Mouse (Mus musculus): Measurements from ENCODE around the gene Gmcl1.

Gmcl1 gene

DNA sequence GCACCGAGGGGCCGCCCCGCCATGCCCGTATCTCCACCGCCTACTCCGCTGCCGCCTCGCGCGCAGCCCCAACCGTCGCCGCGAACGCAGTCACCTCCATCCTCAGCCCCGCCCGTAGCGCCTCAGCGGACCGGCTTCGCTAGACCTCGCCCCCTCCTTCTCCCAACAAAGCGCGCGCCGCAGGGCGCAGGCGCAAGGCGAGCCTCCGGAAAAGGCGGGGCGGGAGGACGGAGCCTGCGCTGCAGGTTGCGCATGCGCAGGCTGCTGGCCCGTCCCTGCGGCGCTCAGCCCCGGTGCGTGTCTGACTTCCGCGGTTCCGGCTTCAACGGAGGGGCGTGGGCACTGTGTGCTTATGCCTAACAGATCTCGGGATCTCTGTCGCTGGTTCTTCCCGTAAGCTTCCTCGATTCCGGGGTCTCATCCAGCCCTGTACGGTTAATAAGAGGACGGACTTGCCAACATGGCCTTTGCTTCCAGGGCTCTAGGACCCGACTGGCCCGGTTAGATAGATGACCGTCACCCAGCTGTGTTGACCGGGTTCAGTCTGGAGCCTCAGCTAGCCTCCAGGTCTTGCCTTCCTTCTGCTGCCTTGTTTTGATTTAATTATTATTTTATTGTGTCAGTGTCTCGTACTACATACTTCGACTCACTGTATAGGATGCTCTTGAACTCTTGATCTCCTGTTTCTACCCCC lies at the start of gene Gmcl1:
Gmcl1 (minus strand) TSS at position 201 of the 694 bp plus-strand sequence.
- peak; percentile 95 to 96 for DNase-seq (ENCODE audit: inconsistent age in 2 of 2, low spot score in 1 of 2)

DNA sequence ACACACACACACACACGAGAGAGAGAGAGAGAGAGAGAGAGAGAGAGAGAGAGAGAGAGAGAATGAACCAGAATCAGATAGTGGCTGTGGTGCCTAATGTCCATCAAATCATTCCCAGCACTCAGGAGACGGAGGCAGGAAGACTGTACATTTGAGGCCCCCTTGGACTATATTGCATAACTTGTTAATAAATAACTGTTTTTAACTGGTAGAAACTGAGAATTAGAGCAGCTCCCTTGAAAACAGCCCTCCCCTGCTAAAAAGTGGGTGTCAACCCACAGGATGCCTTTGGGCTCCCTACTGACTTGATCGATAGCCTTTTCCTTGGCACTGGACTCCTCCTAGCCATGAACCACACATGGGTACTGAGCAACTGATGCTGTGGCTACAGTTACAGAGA lies 49.2 kb upstream of the Gmcl1 start:
- DNase-seq (ENCODE audit: inconsistent age in 2 of 2, low spot score in 1 of 2) = no peak

DNA sequence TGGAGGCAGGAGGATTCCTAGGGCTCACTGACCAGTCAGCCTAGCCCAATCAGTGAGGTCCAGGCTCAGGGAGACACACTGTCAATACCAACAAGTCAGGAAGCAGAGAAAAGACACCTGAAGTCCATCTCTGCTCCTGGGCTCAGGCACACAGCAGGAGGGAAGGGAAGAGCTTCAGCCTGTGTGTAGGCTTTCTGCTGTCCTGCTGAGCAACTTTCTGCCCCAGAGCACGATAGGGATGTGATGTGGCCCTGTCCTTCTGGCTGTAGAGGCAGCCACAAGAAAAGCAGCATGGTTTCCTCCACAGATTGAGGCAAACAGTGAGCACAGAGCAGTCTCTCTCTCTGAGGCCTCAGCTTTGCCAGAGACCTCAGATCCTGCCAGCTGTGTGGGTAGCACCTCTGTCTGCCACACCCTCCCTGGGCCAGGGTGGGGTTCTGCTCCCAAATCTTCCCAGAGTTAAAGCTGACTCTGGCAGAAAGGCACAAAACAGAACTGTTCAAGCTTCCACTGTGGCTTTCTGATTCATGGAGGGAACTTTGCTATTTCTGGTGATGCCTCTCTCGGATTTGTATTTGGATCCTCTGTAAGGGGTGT lies 48.3 kb upstream of the Gmcl1 start:
- no peak for DNase-seq (ENCODE audit: inconsistent age in 2 of 2, low spot score in 1 of 2)

DNA sequence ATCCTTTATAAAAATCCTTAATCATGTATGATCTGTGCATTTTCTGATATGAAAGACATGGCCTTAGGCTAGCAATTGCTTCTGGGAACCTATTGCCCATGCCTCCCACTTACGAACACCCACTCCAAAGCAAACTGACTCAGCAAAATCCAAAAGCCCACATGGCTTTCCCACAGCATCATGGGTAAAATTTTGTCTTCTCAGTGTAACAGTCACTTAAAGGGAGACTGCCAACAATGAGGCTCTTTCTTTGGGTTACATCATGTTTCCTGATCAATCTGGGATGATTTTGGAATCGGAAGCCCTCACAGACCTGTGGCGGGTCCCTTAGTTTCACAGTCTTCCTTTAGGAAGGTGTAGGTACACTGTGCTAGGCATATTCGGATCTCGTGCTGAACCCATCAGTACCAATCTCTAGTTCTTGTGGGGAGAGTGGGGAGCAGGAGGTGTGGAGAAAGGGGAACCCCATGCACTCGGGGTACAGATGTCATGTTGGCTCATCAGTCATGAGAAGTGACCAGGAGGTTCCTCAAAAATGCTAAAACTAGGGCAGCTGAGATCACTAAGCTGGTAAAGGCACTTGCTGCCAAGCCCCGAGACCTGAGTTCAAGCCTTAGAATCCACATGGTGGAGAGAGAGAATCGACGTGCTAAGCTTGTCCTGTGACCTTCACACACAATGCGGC lies 45.9 kb upstream of the Gmcl1 start:
- DNase-seq (ENCODE audit: inconsistent age in 2 of 2, low spot score in 1 of 2) = no peak

DNA sequence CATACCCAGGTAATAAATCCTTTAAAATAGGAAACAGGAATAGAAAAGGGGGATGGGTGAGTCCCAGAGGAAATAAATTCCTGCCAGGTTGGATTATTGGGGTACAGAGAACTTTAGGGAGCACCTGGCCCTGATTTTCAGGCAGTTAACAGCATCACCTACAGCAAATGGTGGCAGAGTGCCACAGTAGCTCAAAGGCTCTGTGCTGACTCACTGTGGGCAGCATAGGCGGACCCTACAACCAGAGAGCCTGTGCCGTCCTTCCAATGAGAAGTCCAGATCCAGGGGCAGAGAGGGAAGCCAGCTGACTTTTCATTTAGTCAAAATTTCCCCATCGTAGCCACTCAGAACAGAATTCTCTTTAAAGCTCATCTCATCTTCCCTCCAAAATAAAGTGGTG lies 44.0 kb upstream of the Gmcl1 start:
- DNase-seq (ENCODE audit: inconsistent age in 2 of 2, low spot score in 1 of 2) = peak; percentile 52 to 53

DNA sequence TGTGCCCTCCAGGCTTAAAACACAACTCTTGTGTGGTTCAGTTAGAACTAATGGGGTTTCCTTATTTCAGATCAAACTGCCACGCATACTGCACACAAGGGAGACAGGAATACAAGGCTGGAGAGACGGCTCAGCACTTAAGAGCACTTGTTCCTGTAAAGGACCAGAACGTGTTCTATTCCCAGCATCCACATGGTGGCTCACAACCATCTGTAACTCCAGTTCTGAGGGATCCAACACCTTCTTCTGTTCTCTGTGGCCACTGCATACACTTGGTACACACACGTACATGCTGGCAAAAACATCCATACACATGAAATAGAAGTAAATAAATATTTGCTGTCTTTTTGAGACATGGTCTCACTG lies 43.5 kb upstream of the Gmcl1 start:
- DNase-seq (ENCODE audit: inconsistent age in 2 of 2, low spot score in 1 of 2) = no peak

DNA sequence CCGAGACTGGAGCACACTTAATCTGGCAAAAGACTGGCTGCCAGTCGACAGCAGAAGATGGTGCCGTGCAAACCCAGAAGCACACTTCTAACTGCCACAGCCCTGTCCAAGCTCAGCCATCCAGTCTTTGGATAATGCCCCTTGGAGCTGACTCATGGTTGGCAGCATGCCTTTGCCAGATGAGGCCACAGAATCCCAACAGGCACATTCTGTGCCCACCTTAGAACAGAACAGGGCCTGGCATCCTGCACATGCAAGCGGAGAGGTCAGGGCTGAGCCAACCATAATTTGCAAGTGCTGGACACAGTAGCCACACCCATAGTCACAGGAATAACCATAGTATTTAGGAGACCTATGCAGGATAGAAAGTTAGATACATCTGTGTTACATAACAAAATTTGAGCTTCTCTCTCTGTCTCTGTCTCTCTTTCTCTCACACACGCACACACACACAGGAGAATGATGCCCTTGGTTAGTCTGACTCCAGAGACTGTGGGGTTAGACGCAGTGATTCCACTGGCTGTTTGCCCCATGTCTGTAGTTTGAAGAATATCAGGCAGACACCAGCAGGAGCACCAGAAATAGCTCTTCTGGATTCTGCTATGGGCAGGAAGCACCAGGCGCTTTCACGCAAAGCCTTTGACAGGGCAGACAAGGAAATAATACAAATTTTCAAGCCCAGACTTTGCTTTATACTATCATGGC lies 43.0 kb upstream of the Gmcl1 start:
- DNase-seq (ENCODE audit: inconsistent age in 2 of 2, low spot score in 1 of 2) = peak; percentile 92 to 94

DNA sequence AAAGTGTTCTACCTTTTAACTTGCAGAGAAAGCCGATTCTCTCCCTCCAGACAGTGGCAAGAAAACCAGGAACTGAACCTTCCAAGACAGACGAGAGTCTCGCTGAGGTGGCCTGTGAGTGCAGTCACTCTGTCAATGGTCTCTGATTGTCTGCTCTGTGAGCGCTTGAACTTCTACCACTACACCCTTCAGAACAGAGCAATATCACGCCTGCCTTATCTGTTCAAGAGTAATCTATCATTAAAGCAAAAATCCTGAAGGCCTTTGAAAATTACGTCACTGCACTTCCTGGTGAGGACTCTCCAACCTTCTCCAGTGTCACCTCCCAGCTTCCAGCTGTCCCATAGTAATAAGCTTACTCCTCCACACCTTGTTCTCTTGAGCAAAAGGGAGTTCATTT lies 41.8 kb upstream of the Gmcl1 start:
- peak; percentile 24 to 70 for DNase-seq (ENCODE audit: inconsistent age in 2 of 2, low spot score in 1 of 2)

DNA sequence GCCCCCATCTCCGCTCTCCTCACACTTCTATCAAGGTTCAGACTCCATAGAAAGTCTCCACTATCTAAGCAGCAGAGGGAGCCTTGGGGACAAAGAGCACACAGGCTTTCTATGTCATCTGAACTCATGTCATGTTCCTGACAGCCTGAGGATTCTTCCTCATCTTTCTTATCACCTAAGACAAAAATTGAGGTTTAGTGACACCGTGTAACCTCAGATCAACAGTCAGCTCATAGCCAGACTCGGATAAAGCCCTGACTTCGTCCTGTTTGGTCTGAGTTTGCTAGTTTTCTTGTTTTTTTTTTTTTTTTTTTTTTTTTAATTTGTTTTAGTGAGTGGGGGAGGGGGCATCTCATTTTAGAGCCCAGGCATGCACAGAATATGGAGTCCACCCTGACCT lies 40.6 kb upstream of the Gmcl1 start:
- DNase-seq (ENCODE audit: inconsistent age in 2 of 2, low spot score in 1 of 2) = no peak

DNA sequence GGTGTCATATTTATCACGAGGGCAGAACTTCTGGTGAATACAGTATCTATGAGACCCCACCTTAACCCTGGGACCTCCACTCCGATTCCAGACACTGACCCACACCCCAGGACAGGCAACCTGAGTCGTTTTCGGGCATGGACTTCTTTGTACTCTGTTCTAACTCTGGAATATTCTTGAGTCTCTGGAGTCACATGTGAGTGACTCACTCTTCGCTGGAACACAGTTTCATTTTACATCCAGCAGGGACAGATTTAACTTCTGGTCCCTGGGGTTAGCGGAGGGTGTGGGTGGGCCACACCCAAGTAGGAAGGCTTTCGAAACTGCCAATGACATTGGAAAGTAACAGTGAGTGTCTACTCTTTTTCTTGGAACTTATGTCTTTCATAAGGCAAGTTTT lies 39.4 kb upstream of the Gmcl1 start:
- peak; percentile 56 to 83 for DNase-seq (ENCODE audit: inconsistent age in 2 of 2, low spot score in 1 of 2)

DNA sequence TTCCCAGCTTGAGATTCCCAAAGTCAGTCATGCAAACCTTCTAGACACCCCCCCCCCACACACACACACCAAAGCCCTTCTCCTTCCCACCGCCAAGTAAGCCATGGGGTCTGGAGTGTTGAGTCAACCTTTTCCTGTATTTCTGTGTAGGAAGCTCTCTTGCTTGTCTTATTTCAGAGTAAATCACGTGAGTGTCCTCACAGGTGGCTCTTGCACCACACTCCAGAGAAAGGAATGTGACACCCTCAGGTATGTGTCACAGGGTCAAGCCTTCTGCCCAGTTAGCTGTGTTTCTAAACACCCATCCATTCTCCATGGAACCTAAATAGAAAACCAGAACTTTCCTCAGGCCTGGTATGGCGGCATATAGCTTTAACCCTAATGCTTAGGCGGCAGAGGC lies 35.8 kb upstream of the Gmcl1 start:
- no peak for DNase-seq (ENCODE audit: inconsistent age in 2 of 2, low spot score in 1 of 2)

DNA sequence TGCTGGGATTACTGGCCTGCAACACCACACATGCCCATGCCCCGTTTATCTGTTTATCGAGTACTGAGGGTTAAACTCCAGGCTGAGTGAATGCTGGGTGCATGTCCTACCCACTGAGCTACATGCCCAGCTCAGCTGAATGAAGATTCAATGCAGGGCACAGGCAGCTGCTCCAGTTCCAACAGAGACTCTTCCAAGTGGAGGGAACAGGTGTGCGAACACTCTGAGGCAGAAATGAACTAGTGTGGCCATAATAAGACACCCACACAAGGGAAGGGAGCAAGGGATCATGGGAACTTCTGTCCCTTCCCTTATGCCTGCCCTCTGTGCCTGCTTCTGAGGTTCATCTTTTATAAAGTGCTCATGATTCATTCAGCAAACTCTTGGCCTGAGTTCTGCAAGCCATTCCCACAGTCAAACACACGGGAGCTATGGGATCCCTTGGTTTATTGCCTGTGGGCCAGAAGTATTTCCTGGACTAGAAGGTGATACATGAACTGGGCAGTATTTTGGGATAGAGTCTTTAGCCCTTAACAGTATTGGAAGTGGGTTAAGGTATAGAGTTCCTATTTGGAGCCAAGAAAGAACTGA lies 35.1 kb upstream of the Gmcl1 start:
- no peak for DNase-seq (ENCODE audit: inconsistent age in 2 of 2, low spot score in 1 of 2)

DNA sequence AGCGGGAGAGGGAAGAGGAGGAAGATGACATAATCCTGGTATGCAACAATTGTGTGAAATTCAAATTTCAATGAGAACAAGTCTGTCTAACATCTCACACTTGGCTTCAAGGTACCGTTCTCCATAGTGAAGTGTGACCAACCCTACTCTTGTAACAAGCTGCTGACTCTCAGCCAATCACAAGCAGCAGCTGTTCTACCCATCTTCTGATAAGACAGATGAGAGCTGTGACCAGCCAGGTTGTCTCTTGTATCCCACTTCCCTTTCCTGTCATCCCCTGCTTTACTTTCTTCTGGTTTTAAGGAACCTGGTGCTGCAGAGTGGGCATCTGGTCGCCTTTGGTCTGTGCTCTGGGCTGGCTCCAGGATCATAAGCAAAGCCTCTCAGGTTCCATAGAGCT lies 34.3 kb upstream of the Gmcl1 start:
- DNase-seq (ENCODE audit: inconsistent age in 2 of 2, low spot score in 1 of 2) = no peak

DNA sequence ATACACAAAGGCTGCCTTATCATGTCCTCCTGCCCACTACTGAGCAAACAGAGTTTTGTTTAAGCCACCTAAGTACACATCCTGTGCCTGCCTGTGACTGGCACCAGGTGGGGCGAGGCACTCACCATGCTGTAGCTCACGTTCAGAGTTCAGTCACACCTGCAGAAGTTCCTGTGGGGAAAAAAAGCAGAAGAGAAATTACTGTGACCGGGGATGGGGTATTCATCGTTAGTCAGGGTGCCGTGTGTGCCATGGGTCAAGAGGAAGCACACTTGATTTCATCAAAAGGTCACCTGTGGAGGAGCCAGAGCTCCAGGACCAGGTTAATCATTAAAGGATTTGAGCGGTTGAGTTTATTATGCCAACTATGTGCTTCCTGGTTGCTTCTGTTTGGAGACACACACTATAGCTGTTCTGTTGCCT lies 32.5 kb upstream of the Gmcl1 start:
- DNase-seq (ENCODE audit: inconsistent age in 2 of 2, low spot score in 1 of 2) = no peak

DNA sequence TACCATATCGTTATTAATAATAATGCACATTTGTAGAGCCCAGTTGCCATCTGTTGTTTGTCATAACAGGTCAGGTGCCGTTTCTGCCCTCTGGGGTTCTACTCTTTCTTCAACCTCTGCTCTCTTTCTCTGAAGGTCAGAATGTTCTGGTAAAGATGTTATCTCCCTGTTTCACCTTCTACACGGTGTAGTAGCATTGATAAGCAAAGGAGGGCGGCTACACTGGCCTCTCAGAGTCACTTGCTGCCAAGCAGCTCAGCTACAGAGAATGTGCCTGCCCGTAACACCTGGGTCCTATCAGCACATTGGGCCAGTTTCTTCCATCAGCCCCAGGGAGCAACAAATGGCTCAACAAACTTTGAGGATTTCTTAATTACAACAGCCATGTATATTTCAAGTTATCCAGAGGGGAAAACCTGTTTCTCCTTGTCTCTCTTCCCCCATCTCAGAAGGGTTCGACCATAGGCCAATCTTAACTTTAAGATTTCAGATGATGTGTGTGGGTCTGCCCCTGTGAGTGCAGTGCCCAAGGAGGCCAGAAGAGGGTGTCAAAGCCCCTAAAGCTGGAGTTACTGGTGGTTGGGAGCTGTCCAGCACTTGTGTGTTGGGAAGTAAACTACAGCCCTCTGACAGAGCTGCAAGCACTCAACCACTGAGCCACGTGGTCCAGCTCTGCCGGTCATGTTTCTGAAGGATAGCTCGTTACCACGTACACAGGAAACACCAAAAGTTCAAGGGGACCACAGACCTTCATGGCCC lies 21.1 kb upstream of the Gmcl1 start:
- DNase-seq (ENCODE audit: inconsistent age in 2 of 2, low spot score in 1 of 2) = no peak

DNA sequence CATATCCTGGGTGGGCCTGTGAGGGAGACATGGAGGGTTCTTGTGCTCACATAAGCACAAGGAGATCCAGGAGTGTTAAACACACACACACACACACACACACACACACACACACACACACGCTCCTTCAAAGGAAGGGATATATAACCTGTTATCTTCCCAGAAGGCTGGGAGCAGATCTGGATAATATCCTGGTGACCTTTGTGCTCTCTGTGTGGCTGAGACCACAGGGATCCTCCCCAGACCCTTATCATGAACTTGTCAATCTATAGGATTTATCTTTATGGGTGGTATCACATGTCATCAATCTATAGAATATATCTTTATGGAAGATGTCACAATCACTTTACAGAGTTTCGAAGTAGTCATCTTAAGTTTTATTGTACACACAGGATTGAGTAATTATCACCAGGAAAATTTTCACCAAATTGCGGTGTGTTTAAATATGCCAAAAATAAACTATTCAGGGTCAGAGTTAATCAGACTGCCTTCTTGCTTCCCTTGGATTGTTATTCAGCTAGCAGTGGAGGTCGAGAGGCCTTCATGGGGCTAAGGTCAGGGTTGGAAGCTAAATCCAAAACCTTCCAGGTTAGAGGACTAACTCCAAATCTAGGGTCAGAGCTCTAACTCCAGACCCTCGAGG lies 19.8 kb upstream of the Gmcl1 start:
- DNase-seq (ENCODE audit: inconsistent age in 2 of 2, low spot score in 1 of 2) = no peak

DNA sequence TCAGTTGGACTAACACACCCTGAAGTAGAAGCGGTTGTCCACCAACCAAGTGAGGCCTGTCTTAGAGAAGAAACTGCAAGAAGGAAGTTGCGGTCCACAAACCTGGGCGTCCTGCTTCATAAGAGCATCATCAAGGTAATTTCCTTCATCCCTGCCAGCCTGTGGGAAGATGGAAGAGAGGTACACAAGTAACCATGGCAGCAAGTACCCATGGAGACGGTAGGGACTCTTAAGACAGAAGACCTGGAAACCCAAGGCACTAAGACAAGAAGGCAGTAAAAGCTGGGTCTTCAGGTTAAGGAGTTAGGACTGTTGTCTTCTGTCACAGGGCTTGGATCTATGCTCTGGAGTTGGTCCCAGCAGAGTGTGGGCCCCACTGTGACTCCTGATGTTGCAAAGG lies 17.8 kb upstream of the Gmcl1 start:
- no peak for DNase-seq (ENCODE audit: inconsistent age in 2 of 2, low spot score in 1 of 2)

DNA sequence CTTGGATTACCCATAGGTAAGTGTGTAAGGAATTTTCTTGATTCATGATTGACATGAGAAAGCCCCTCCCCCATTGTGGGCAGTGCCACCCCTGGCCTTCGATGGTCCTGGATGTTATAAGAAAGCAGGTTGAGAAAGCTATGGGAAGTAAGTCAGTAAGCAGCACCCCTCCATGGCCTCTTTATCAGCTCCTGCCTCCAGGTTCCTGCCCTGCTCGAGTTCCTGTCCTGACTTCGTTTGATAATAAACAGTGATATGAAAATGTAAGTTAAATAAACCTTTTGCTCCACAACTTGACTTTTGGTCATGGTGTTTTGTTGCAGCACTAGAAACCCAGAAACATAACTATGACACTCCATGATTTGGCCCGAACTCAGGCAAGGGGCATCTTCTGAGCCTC lies 16.6 kb upstream of the Gmcl1 start:
- DNase-seq (ENCODE audit: inconsistent age in 2 of 2, low spot score in 1 of 2) = no peak

DNA sequence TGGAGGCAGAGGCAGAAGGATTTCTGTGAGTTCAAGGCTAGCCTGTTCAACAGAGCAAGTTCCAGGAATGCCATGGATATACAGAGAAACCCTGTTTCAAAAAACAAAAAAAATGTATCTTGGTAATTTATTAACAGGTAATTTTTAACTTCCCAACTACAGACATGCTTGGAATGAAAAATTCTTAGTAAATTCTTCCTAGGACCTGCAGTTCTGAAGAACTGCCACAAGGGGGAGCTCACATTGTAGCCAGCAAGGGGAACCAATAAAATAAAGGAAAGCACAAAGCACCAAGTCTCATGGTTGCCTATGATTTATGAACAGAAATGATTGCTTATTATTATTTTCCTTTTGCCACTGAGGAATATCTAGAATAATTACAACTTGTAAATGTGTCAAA lies 14.0 kb upstream of the Gmcl1 start:
- DNase-seq (ENCODE audit: inconsistent age in 2 of 2, low spot score in 1 of 2) = peak; percentile 29 to 83

DNA sequence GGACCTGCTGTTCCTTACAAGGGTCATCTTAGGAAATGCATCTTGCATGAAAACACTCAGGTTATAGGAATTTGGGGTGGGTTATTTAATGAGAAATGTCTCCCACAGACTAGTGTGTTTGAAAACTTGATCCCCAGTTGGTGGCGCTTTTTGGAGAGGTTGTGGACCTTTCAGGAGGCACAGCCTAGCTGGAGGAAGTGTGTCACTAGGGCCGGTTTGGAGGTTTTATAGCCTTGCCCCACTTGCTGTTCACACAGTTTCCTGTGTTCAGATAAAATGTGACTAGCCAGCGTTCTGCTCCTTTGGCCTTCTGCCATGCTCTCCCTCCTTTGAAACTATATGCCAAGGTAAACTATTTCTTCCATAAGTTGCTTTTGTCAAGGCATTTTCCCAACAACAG lies 7.5 kb upstream of the Gmcl1 start:
- no peak for DNase-seq (ENCODE audit: inconsistent age in 2 of 2, low spot score in 1 of 2)

Measured in adrenal gland, adult (tissue).